Mouse (Mus musculus) left cerebral cortex, postnatal 10 days (tissue): ENCODE results near the gene Gm45337. TPM values are rescaled to one million over a fixed set of nuclear protein-coding genes. Genes with fewer than 3 reads are reported as not detected.
A peak's percentile ranks its signal among the peaks of the same experiment; 100 is the strongest.
"Not testable (repeated sequence)": the region's sequence is repeated elsewhere in the genome, so short reads cannot be mapped to it uniquely, and the experiment has no call there.

ENCODE experiments used
- DNase-seq, 2 experiments: peaks; one replicate each; pipeline ENCODE4 v3.0.0; 2021 to 2022; ENCODE audit warnings: low spot score in 2 of 2, mixed read lengths in 1 of 2; ENCODE audit errors: extremely low spot score in 1 of 2
- intact Hi-C: fragments of 180-260 bp; cut with DNase I; formaldehyde crosslinking; loops from one replicate; pipeline ENCODE4 v1.15.1; 2025
- total RNA-seq, 2 experiments: library from RNA; stranded (reverse); gene quantifications; 2 replicates each; pipeline ENCODE4 v1.2.3; 2021

Gm45337 gene
- not detected for total RNA-seq

- DNase-seq = no peak
These were observed at the start of gene Gm45337 for GRCm38 (mm10) chr7:142144507-142144906. TSS of gene Gm45337 (minus strand) at chr7:142144607.

GRCm38 (mm10) chr7:142190289-142190688, 45.9 kb upstream of the Gm45337 start, which contains the start of gene Gm10153:
TSS of gene Gm10153 (minus strand) at chr7:142190389.
- intact Hi-C loops = no loop called here
- no peak for DNase-seq

More at GRCm38 (mm10) chr7:142144507-142144906, at the start of gene Gm45337:
- intact Hi-C loops = no loop called here

GRCm38 (mm10) chr7:142188156-142188555, 43.7 kb upstream of the Gm45337 start:
- DNase-seq = no peak
- intact Hi-C loops = no loop called here

- intact Hi-C loops = no loop called here
- no peak for DNase-seq
These were observed 36.6 kb upstream of the Gm45337 start for GRCm38 (mm10) chr7:142181021-142181420.

GRCm38 (mm10) chr7:142178685-142179084, 34.3 kb upstream of the Gm45337 start:
- intact Hi-C loops = no loop called here
- DNase-seq = no peak

- DNase-seq, intact Hi-C loops: not testable (repeated sequence)
These were observed 31.5 kb upstream of the Gm45337 start, which contains the start of gene Krtap5-2 for GRCm38 (mm10) chr7:142175905-142176304. TSS of gene Krtap5-2 (minus strand) at chr7:142176005.

- DNase-seq = no peak
- intact Hi-C loops = no loop called here
These were observed 25.4 kb upstream of the Gm45337 start for GRCm38 (mm10) chr7:142169836-142170235.

- intact Hi-C loops = not testable (repeated sequence)
These were observed 21.2 kb upstream of the Gm45337 start, which contains the start of gene Gm4553 for GRCm38 (mm10) chr7:142165639-142166038. TSS of gene Gm4553 (minus strand) at chr7:142165739.

GRCm38 (mm10) chr7:142159366-142159765, 15.0 kb upstream of the Gm45337 start:
- intact Hi-C loops = no loop called here
- DNase-seq = no peak

More at GRCm38 (mm10) chr7:142165639-142166038, 21.2 kb upstream of the Gm45337 start, which contains the start of gene Gm4553:
- not testable (repeated sequence) for DNase-seq

GRCm38 (mm10) chr7:142157013-142157412, 12.6 kb upstream of the Gm45337 start, which contains the start of gene Gm29735:
TSS of gene Gm29735 (minus strand) at chr7:142157113.
- DNase-seq, intact Hi-C loops: not testable (repeated sequence)

- intact Hi-C loops = no loop called here
- no peak for DNase-seq
These were observed 10.9 kb upstream of the Gm45337 start for GRCm38 (mm10) chr7:142155308-142155707.

- intact Hi-C loops = no loop called here
- DNase-seq = no peak
These were observed 7.8 kb upstream of the Gm45337 start for GRCm38 (mm10) chr7:142152191-142152590.

GRCm38 (mm10) chr7:142148633-142149032, 4.2 kb upstream of the Gm45337 start:
- DNase-seq = no peak
- intact Hi-C loops = loop anchor here (5.0 kb wide), 1 partner anchor 104 kb away; no protein-coding TSS in a partner anchor

- peak in 1 of 2 experiments; percentile 50 for DNase-seq
- intact Hi-C loops = loop anchor here (5.0 kb wide), 1 partner anchor 106 kb away; no protein-coding TSS in a partner anchor
These were observed 1.6 kb upstream of the Gm45337 start for GRCm38 (mm10) chr7:142146033-142146432.

- DNase-seq = no peak
- intact Hi-C loops = loop anchor here (5.0 kb wide), 1 partner anchor 107 kb away; no protein-coding TSS in a partner anchor
These were observed 1.1 kb upstream of the Gm45337 start for GRCm38 (mm10) chr7:142145413-142145940.

GRCm38 (mm10) chr7:142143506-142144010, 849 bp downstream of the Gm45337 start:
- intact Hi-C loops, DNase-seq: not testable (repeated sequence)

GRCm38 (mm10) chr7:142140696-142141095, 3.7 kb downstream of the Gm45337 start:
- no peak for DNase-seq
- intact Hi-C loops = no loop called here

GRCm38 (mm10) chr7:142135934-142136333, 8.5 kb downstream of the Gm45337 start, which contains the start of gene Gm39115:
TSS of gene Gm39115 (minus strand) at chr7:142136034.
- intact Hi-C loops = not testable (repeated sequence)

GRCm38 (mm10) chr7:142134206-142134995, 10.0 kb downstream of the Gm45337 start:
- DNase-seq = peak in 1 of 2 experiments; percentile 41
- intact Hi-C loops = no loop called here

More at GRCm38 (mm10) chr7:142135934-142136333, 8.5 kb downstream of the Gm45337 start, which contains the start of gene Gm39115:
- not testable (repeated sequence) for DNase-seq
